Mouse (Mus musculus): ENCODE data around the gene Dlg5. TPM values are rescaled to one million over a fixed set of nuclear protein-coding genes. Genes with fewer than 3 reads are reported as not detected.

Dlg5 gene
- polyA plus RNA-seq, 1 experiment from 2014 or later, result 32.6 TPM

- 90% methylated on average over 8 of the region's 8 CpGs for WGBS
Measured at GRCm38 (mm10) chr14:24227015-24227414, 18.7 kb downstream of the Dlg5 start.

GRCm38 (mm10) chr14:24226344-24226743 lies 19.4 kb downstream of the Dlg5 start:
- H3K9me3 ChIP-seq (replicated peaks), result no peaks in the 10 kb centered on the region
- no peak for DNase-seq (ENCODE audit: low spot score)
- 94% methylated on average over 2 of the region's 2 CpGs for WGBS
- no peak overlapping the region for H3K27ac ChIP-seq
- peaks cover 16% of the 10 kb centered on the region for H3K4me1 ChIP-seq
- H3K36me3 ChIP-seq, result peaks cover 25% of the 10 kb centered on the region
- no peaks in the 10 kb centered on the region for H3K27me3 ChIP-seq (ENCODE audit: low read depth, poor library complexity, severe bottlenecking)
- no peak overlapping the region for H3K4me3 ChIP-seq

More at GRCm38 (mm10) chr14:24227015-24227414, 18.7 kb downstream of the Dlg5 start:
- H3K4me1 ChIP-seq, result peaks cover 19% of the 10 kb centered on the region
- peaks cover 25% of the 10 kb centered on the region for H3K36me3 ChIP-seq
- no peaks in the 10 kb centered on the region for H3K9me3 ChIP-seq (replicated peaks)
- H3K27me3 ChIP-seq (ENCODE audit: low read depth, poor library complexity, severe bottlenecking), result no peaks in the 10 kb centered on the region
- no peak overlapping the region for H3K4me3 ChIP-seq
- H3K27ac ChIP-seq, result no peak overlapping the region
- no peak for DNase-seq (ENCODE audit: low spot score)

- Histone ChIP-seq H3K36me3 (peaks cover 23% of the 10 kb centered on the region), H3K9me3 (replicated peaks) (no peaks in the 10 kb centered on the region), H3K27ac (peak overlapping the region; percentile 44; the same call in 1 of the 2 replicates), H3K27me3 (ENCODE audit: low read depth, poor library complexity, severe bottlenecking) (no peaks in the 10 kb centered on the region), H3K4me3 (no peak overlapping the region), H3K4me1 (peaks cover 34% of the 10 kb centered on the region)
- 52% methylated on average over 3 of the region's 3 CpGs for WGBS
- no peak for DNase-seq (ENCODE audit: low spot score)
Measured at GRCm38 (mm10) chr14:24222759-24223158, 23.0 kb downstream of the Dlg5 start.

GRCm38 (mm10) chr14:24222273-24222672 lies 23.4 kb downstream of the Dlg5 start:
- H3K4me1 ChIP-seq, result peaks cover 39% of the 10 kb centered on the region
- peaks cover 23% of the 10 kb centered on the region for H3K36me3 ChIP-seq
- WGBS, result 83% methylated on average over 3 of the region's 3 CpGs
- DNase-seq (ENCODE audit: low spot score), result no peak
- H3K27ac ChIP-seq, result peak overlapping the region; percentile 44; the same call in 1 of the 2 replicates
- no peaks in the 10 kb centered on the region for H3K9me3 ChIP-seq (replicated peaks)
- no peaks in the 10 kb centered on the region for H3K27me3 ChIP-seq (ENCODE audit: low read depth, poor library complexity, severe bottlenecking)
- H3K4me3 ChIP-seq, result no peak overlapping the region

GRCm38 (mm10) chr14:24217362-24217722 lies 28.4 kb downstream of the Dlg5 start:
- peaks cover 3% of the 10 kb centered on the region; the same call in 1 of the 2 replicates for H3K36me3 ChIP-seq
- H3K9me3 ChIP-seq (replicated peaks), result no peaks in the 10 kb centered on the region
- no peaks in the 10 kb centered on the region for H3K27me3 ChIP-seq (ENCODE audit: low read depth, poor library complexity, severe bottlenecking)
- peaks cover 81% of the 10 kb centered on the region for H3K4me1 ChIP-seq
- no peak overlapping the region for H3K4me3 ChIP-seq
- WGBS, result 70% methylated on average over 8 of the region's 8 CpGs
- DNase-seq (ENCODE audit: low spot score), result no peak
- peak overlapping the region; percentile 59 for H3K27ac ChIP-seq

- Histone ChIP-seq H3K27me3 (ENCODE audit: low read depth, poor library complexity, severe bottlenecking) (no peaks in the 10 kb centered on the region), H3K4me3 (no peak overlapping the region), H3K27ac (peak overlapping the region; percentile 59), H3K9me3 (replicated peaks) (no peaks in the 10 kb centered on the region), H3K4me1 (peaks cover 85% of the 10 kb centered on the region), H3K36me3 (no peaks in the 10 kb centered on the region)
- no peak for DNase-seq (ENCODE audit: low spot score)
- 61% methylated on average over 11 of the region's 11 CpGs for WGBS
Measured at GRCm38 (mm10) chr14:24216678-24217361, 28.9 kb downstream of the Dlg5 start.

- WGBS, result 18% methylated on average over 4 of the region's 4 CpGs
- DNase-seq (ENCODE audit: low spot score), result peak; percentile 56
- peak overlapping the region; percentile 59 for H3K27ac ChIP-seq
- no peaks in the 10 kb centered on the region for H3K27me3 ChIP-seq (ENCODE audit: low read depth, poor library complexity, severe bottlenecking)
- peaks cover 91% of the 10 kb centered on the region for H3K4me1 ChIP-seq
- H3K36me3 ChIP-seq, result no peaks in the 10 kb centered on the region
- H3K9me3 ChIP-seq (replicated peaks), result no peaks in the 10 kb centered on the region
- H3K4me3 ChIP-seq, result no peak overlapping the region
Measured at GRCm38 (mm10) chr14:24216064-24216463, 29.7 kb downstream of the Dlg5 start.

GRCm38 (mm10) chr14:24214436-24214835 lies 31.3 kb downstream of the Dlg5 start:
- no peak overlapping the region; the same call in 1 of the 2 replicates for H3K27ac ChIP-seq
- H3K36me3 ChIP-seq, result peaks cover 7% of the 10 kb centered on the region; the same call in 1 of the 2 replicates
- no peaks in the 10 kb centered on the region for H3K27me3 ChIP-seq (ENCODE audit: low read depth, poor library complexity, severe bottlenecking)
- peaks cover 94% of the 10 kb centered on the region for H3K4me1 ChIP-seq
- no peak for DNase-seq (ENCODE audit: low spot score)
- no peak overlapping the region for H3K4me3 ChIP-seq
- WGBS, result 82% methylated on average over 9 of the region's 9 CpGs
- H3K9me3 ChIP-seq (replicated peaks), result no peaks in the 10 kb centered on the region

GRCm38 (mm10) chr14:24213336-24213735 lies 32.4 kb downstream of the Dlg5 start:
- no peak overlapping the region for H3K27ac ChIP-seq
- H3K4me1 ChIP-seq, result peaks cover 96% of the 10 kb centered on the region
- WGBS, result 81% methylated on average over 2 of the region's 2 CpGs

GRCm38 (mm10) chr14:24212861-24213260 lies 32.9 kb downstream of the Dlg5 start:
- H3K36me3 ChIP-seq, result peaks cover 7% of the 10 kb centered on the region; the same call in 1 of the 2 replicates
- H3K27me3 ChIP-seq (ENCODE audit: low read depth, poor library complexity, severe bottlenecking), result no peaks in the 10 kb centered on the region
- peaks cover 96% of the 10 kb centered on the region for H3K4me1 ChIP-seq
- H3K9me3 ChIP-seq (replicated peaks), result no peaks in the 10 kb centered on the region
- no peak for DNase-seq (ENCODE audit: low spot score)
- WGBS, result 71% methylated on average over 5 of the region's 5 CpGs
- no peak overlapping the region for H3K4me3 ChIP-seq
- H3K27ac ChIP-seq, result 0 out of 2 replicates have a peak overlapping the region, but pooled peaks have one; percentile 20

More at GRCm38 (mm10) chr14:24213336-24213735, 32.4 kb downstream of the Dlg5 start:
- DNase-seq (ENCODE audit: low spot score), result no peak
- Histone ChIP-seq H3K36me3 (peaks cover 7% of the 10 kb centered on the region; the same call in 1 of the 2 replicates), H3K4me3 (no peak overlapping the region), H3K9me3 (replicated peaks) (no peaks in the 10 kb centered on the region), H3K27me3 (ENCODE audit: low read depth, poor library complexity, severe bottlenecking) (no peaks in the 10 kb centered on the region)

- Histone ChIP-seq H3K9me3 (replicated peaks) (no peaks in the 10 kb centered on the region), H3K4me1 (peaks cover 78% of the 10 kb centered on the region), H3K27me3 (ENCODE audit: low read depth, poor library complexity, severe bottlenecking) (no peaks in the 10 kb centered on the region), H3K4me3 (0 out of 2 replicates have a peak overlapping the region, but pooled peaks have one; percentile 6), H3K27ac (no peak overlapping the region; the same call in 1 of the 2 replicates), H3K36me3 (peaks cover 10% of the 10 kb centered on the region)
- WGBS, result 43% methylated on average over 13 of the region's 13 CpGs
- peak; percentile 36 for DNase-seq (ENCODE audit: low spot score)
Measured at GRCm38 (mm10) chr14:24207360-24207752, 38.4 kb downstream of the Dlg5 start.

GRCm38 (mm10) chr14:24206736-24207359 lies 38.9 kb downstream of the Dlg5 start:
- Histone ChIP-seq H3K9me3 (replicated peaks) (no peaks in the 10 kb centered on the region), H3K4me3 (0 out of 2 replicates have a peak overlapping the region, but pooled peaks have one; percentile 6), H3K36me3 (peaks cover 15% of the 10 kb centered on the region), H3K27ac (peak overlapping the region; percentile 50), H3K27me3 (ENCODE audit: low read depth, poor library complexity, severe bottlenecking) (no peaks in the 10 kb centered on the region), H3K4me1 (peaks cover 73% of the 10 kb centered on the region)
- 46% methylated on average over 12 of the region's 12 CpGs for WGBS
- DNase-seq (ENCODE audit: low spot score), result peak; percentile 41

GRCm38 (mm10) chr14:24206314-24206713 lies 39.4 kb downstream of the Dlg5 start:
- Histone ChIP-seq H3K4me1 (peaks cover 68% of the 10 kb centered on the region), H3K27me3 (ENCODE audit: low read depth, poor library complexity, severe bottlenecking) (no peaks in the 10 kb centered on the region)

More at GRCm38 (mm10) chr14:24206314-24206713, 39.4 kb downstream of the Dlg5 start:
- Histone ChIP-seq H3K27ac (no peak overlapping the region; the same call in 1 of the 2 replicates), H3K4me3 (no peak overlapping the region), H3K36me3 (peaks cover 20% of the 10 kb centered on the region), H3K9me3 (replicated peaks) (no peaks in the 10 kb centered on the region)
- WGBS, result 20% methylated on average over 6 of the region's 9 CpGs
- no peak for DNase-seq (ENCODE audit: low spot score)

All from limb, embryonic 10.5 days (tissue).